Mouse (Mus musculus) limb, embryonic 14.5 days (tissue): ENCODE measurements around the gene Samd10. TPM values are rescaled to one million over a fixed set of nuclear protein-coding genes. Genes with fewer than 3 reads are reported as not detected.
A peak's percentile ranks its signal among the peaks of the same experiment; 100 is the strongest.

Source experiments
- ATAC-seq: fragments of 200-750 bp; cut with Nextera tagmentation; 2 replicates; pipeline ENCODE4 v1.8.0; 2017; ENCODE audit warnings: low read depth, moderate number of reproducible peaks, moderate TSS enrichment; ENCODE audit not compliant: low FRiP score
- DNase-seq: peaks from one replicate; pipeline ENCODE4 v3.0.0-alpha.2; 2015; ENCODE audit warnings: low spot score
- H3K27ac ChIP-seq: fragments of 300-500 bp; sonication (generic); replicated peaks from 2 replicates; pipeline ENCODE4 v1.5.1; 2014; ENCODE audit warnings: low read depth, mild to moderate bottlenecking, low read length, moderate library complexity, mixed read lengths
- H3K27me3 ChIP-seq: fragments of 300-500 bp; sonication (generic); 2 replicates; pipeline ENCODE4 v1.6.1; 2014; ENCODE audit warnings: low read length, mixed read lengths; ENCODE audit not compliant: control insufficient read depth, insufficient read depth
- H3K36me3 ChIP-seq: fragments of 300-500 bp; sonication (generic); 2 replicates; pipeline ENCODE4 v1.6.1; 2014; ENCODE audit warnings: mild to moderate bottlenecking, low read length, moderate library complexity, mixed read lengths; ENCODE audit not compliant: control insufficient read depth, insufficient read depth
- H3K4me1 ChIP-seq: fragments of 300-500 bp; sonication (generic); 2 replicates; pipeline ENCODE4 v1.6.1; 2014; ENCODE audit warnings: antibody characterized with exemption, low read length, mixed read lengths; ENCODE audit not compliant: control insufficient read depth, insufficient read depth
- H3K4me2 ChIP-seq: fragments of 300-500 bp; sonication (generic); replicated peaks from 2 replicates; pipeline ENCODE4 v1.6.1; 2014; ENCODE audit warnings: low read depth, mild to moderate bottlenecking, low read length, moderate library complexity; ENCODE audit not compliant: severe bottlenecking
- H3K4me3 ChIP-seq: fragments of 300-500 bp; sonication (generic); replicated peaks from 2 replicates; pipeline ENCODE4 v1.5.1; 2014; ENCODE audit warnings: low read length
- H3K9ac ChIP-seq: fragments of 300-500 bp; sonication (generic); 2 replicates; pipeline ENCODE4 v1.6.1; 2014; ENCODE audit warnings: mild to moderate bottlenecking, low read depth, low read length, moderate library complexity; ENCODE audit not compliant: severe bottlenecking
- H3K9me3 ChIP-seq: fragments of 300-500 bp; sonication (generic); 2 replicates; pipeline ENCODE4 v1.6.1; 2016; ENCODE audit warnings: low read length; ENCODE audit not compliant: control insufficient read depth
- POLR2A ChIP-seq: fragments of 200-500 bp; IDR thresholded peaks from 2 replicates; pipeline ENCODE4 v1.8.0; 2012; ENCODE audit warnings: inconsistent platforms, mild to moderate bottlenecking, moderate library complexity, borderline replicate concordance; ENCODE audit not compliant: insufficient read depth, insufficient read length; ENCODE audit errors: extremely low read depth
- WGBS: fragments of 180-500 bp; shearing (Covaris S2); extraction: QIAGEN DNeasy Blood & Tissue Kit; methylation state at CpG from one replicate; pipeline ENCODE4 v1.1.7; 2014; 5-methylcytosine and 5-hydroxymethylcytosine counted together
- polyA plus RNA-seq, 2 experiments: library from polyadenylated mRNA; depleted of rRNA in 1 of 2; stranded (reverse) in 1 of 2; unstranded in 1 of 2; fragments of >200 nt; fragmentation: Nextera tagmentation in 1 of 2; extraction: Ambion mirVana in 1 of 2; gene quantifications; 2 replicates each; pipeline versions ENCODE4 v1.2.1 to v1.2.3; 2012 to 2014

Gene Samd10
- polyA plus RNA-seq, 2 experiments = 9.2 to 10.2 TPM

GRCm38 (mm10) chr2:181600828-181601750 lies 2.1 kb upstream of the Samd10 start:
- ATAC-seq = peak; percentile 95
- peaks cover 10% of the 10 kb centered on the region; the same call in 1 of the 2 replicates for H3K27me3 ChIP-seq
- H3K27ac ChIP-seq = peak overlapping the region; percentile 71
- peak; percentile 98 for DNase-seq
- H3K9ac ChIP-seq = peak overlapping the region; percentile 85
- no peaks in the 10 kb centered on the region for H3K36me3 ChIP-seq
- H3K4me1 ChIP-seq = peaks cover 17% of the 10 kb centered on the region
- TF ChIP-seq POLR2A = 0 out of 2 replicates have a peak, but pooled peaks have one; percentile 48
- H3K9me3 ChIP-seq = no peaks in the 10 kb centered on the region
- peak overlapping the region; percentile 79 for H3K4me2 ChIP-seq
- H3K4me3 ChIP-seq = peak overlapping the region; percentile 93
- under 1% methylated on average over 57 of the region's 57 CpGs for WGBS

DNA sequence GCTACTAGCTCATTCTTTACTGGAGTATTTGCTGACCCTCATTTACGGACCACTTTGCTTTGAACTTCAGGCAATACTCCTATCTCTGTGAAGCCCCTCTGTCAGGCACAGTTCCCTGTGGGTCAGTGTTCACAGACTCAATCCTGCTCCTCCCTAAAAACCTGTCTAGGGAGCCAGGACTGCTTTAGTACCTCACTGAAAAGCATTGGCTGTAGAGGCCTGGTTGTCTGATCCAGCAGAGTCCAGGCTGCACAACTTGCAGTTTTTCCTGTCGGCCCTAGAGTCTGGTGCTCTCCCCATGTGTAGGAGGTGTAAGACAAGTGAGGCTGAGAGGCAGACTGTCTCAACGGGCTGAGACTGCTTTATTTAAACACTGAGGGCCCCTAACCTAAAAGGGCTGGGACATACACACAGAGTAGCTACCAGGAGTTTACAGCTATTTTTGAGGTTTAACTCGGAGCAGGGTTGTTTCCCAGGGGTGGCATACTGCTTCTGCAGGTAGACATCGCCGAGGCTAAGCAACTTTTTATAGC lies 1.3 kb upstream of the Samd10 start:
- no peak for DNase-seq
- ATAC-seq = no peak
- Histone ChIP-seq H3K27ac (no peak overlapping the region; the same call in 1 of the 2 replicates), H3K9me3 (no peaks in the 10 kb centered on the region), H3K4me2 (peak overlapping the region; percentile 79), H3K36me3 (no peaks in the 10 kb centered on the region), H3K4me1 (peaks cover 17% of the 10 kb centered on the region), H3K9ac (peak overlapping the region; percentile 85; the same call in 1 of the 2 replicates), H3K4me3 (peak overlapping the region; percentile 93), H3K27me3 (peaks cover 10% of the 10 kb centered on the region; the same call in 1 of the 2 replicates)
- TF ChIP-seq POLR2A = no peak
- 61% methylated on average over 6 of the region's 6 CpGs for WGBS

- Histone ChIP-seq H3K4me1 (peaks cover 21% of the 10 kb centered on the region), H3K36me3 (no peaks in the 10 kb centered on the region), H3K27me3 (peaks cover 10% of the 10 kb centered on the region; the same call in 1 of the 2 replicates), H3K4me2 (no peak overlapping the region), H3K27ac (no peak overlapping the region), H3K9ac (no peak overlapping the region), H3K4me3 (no peak overlapping the region), H3K9me3 (no peaks in the 10 kb centered on the region)
- no peak for ATAC-seq
- TF ChIP-seq POLR2A = no peak
- DNase-seq = no peak
- WGBS = 58% methylated on average over 7 of the region's 7 CpGs
Measured at GRCm38 (mm10) chr2:181597378-181598061, 1.5 kb downstream of the Samd10 start.

DNA sequence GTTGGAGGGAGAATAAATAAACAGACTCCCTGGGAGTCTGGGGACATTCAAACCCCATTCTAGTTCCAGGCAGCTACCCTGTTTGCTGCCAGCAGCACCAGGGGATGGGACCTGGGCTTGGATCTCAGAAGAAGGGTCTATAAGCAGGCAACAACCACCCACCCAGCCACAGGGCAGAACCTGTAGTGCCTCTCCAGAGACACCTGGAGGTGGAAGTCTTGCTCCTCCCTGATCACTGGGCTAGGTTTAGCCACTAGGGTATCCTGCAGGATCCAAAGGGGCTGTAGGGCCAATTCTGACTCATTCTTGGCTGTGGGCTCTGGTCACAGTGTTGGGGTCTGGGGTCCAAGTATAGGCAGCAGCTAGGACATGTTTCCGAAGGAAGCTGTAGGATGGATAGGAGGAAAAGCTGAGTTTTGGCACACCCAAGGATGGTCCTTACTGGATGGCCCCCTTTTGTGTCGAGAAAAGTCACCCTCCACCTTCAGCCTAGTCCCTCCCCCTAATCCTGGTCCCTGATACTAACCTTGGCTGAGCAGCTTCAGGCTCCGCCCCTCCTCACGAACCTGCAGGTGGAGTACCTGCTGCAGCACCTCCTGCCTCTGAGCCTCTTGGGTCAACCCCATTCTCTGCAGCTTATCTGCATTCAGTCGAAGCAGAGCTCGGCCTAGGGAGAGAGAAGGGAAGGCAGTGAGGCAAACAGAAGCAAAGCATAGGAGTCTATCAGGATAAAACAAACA lies 2.6 kb downstream of the Samd10 start:
- no peak overlapping the region for H3K4me2 ChIP-seq
- H3K9me3 ChIP-seq = no peaks in the 10 kb centered on the region
- TF ChIP-seq POLR2A = no peak
- no peak overlapping the region for H3K27ac ChIP-seq
- ATAC-seq (no peak), DNase-seq (no peak)
- no peak overlapping the region for H3K4me3 ChIP-seq
- 40% methylated on average over 6 of the region's 6 CpGs for WGBS
- peaks cover 14% of the 10 kb centered on the region for H3K4me1 ChIP-seq
- H3K9ac ChIP-seq = no peak overlapping the region
- H3K36me3 ChIP-seq = no peaks in the 10 kb centered on the region
- peaks cover 10% of the 10 kb centered on the region; the same call in 1 of the 2 replicates for H3K27me3 ChIP-seq
